Mouse (Mus musculus) layer of hippocampus, postnatal 36 days (tissue): ENCODE results near the gene Rab5b. TPM values are rescaled to one million over a fixed set of nuclear protein-coding genes. Genes with fewer than 3 reads are reported as not detected.
"Not testable (repeated sequence)": the region's sequence is repeated elsewhere in the genome, so short reads cannot be mapped to it uniquely, and the experiment has no call there.

Experiments
- DNase-seq, 2 experiments: peaks; one replicate each; pipeline ENCODE4 v3.0.0; 2022
- total RNA-seq, 2 experiments: library from RNA; stranded (reverse); gene quantifications; 2 replicates each; pipeline ENCODE4 v1.2.3; 2021

Gene Rab5b
- 100 to 1,000 TPM; 131 to 134 TPM for total RNA-seq

GRCm38 (mm10) chr10:128695992-128696807, at the start of gene Rab5b:
Gene Rab5b (minus strand): TSS chr10:128696264.
- peak; percentile 98 to 99 for DNase-seq

- no peak for DNase-seq
Observed at GRCm38 (mm10) chr10:128744680-128745601, 48.9 kb upstream of the Rab5b start, which contains the start of gene Dgka. Gene Dgka (minus strand): TSS chr10:128744855.

GRCm38 (mm10) chr10:128744211-128744610, 48.1 kb upstream of the Rab5b start:
- no peak for DNase-seq

GRCm38 (mm10) chr10:128743791-128744191, 47.7 kb upstream of the Rab5b start:
- peak; percentile 33 to 45 for DNase-seq

- no peak for DNase-seq
Observed at GRCm38 (mm10) chr10:128743235-128743634, 47.2 kb upstream of the Rab5b start.

GRCm38 (mm10) chr10:128742616-128743015, 46.6 kb upstream of the Rab5b start:
- DNase-seq, result no peak

GRCm38 (mm10) chr10:128740296-128740695, 44.2 kb upstream of the Rab5b start:
- DNase-seq, result no peak

GRCm38 (mm10) chr10:128737435-128737834, 41.4 kb upstream of the Rab5b start:
- no peak for DNase-seq

GRCm38 (mm10) chr10:128731992-128732391, 35.9 kb upstream of the Rab5b start:
- DNase-seq, result no peak

GRCm38 (mm10) chr10:128731002-128731433, 35.0 kb upstream of the Rab5b start:
- DNase-seq, result peak; percentile 43 to 49

- DNase-seq, result no peak
Observed at GRCm38 (mm10) chr10:128728059-128728458, 32.0 kb upstream of the Rab5b start.

GRCm38 (mm10) chr10:128725466-128725865, 29.4 kb upstream of the Rab5b start:
- not testable (repeated sequence) for DNase-seq

- DNase-seq, result no peak
Observed at GRCm38 (mm10) chr10:128715559-128716537, 19.8 kb upstream of the Rab5b start.

- not testable (repeated sequence) for DNase-seq
Observed at GRCm38 (mm10) chr10:128711318-128711717, 15.3 kb upstream of the Rab5b start.

GRCm38 (mm10) chr10:128705317-128705693, 9.2 kb upstream of the Rab5b start:
- DNase-seq, result no peak

- DNase-seq, result peak; percentile 82
Observed at GRCm38 (mm10) chr10:128704491-128705316, 8.6 kb upstream of the Rab5b start, which contains the start of gene Cdk2. Gene Cdk2 (minus strand): TSS chr10:128705031.

GRCm38 (mm10) chr10:128703895-128704294, 7.8 kb upstream of the Rab5b start, which contains the start of gene Pmel:
Gene Pmel (plus strand): TSS chr10:128704195.
- no peak for DNase-seq

GRCm38 (mm10) chr10:128702328-128703007, 6.4 kb upstream of the Rab5b start:
- DNase-seq, result no peak

GRCm38 (mm10) chr10:128700712-128701111, 4.6 kb upstream of the Rab5b start:
- no peak for DNase-seq

GRCm38 (mm10) chr10:128699611-128700010, 3.5 kb upstream of the Rab5b start:
- no peak for DNase-seq
